Mouse (Mus musculus) cerebellum, postnatal 10 days (tissue): ENCODE data around the gene Iyd.
A peak's percentile ranks its signal among the peaks of the same experiment; 100 is the strongest.
"Not testable (repeated sequence)": the region's sequence is repeated elsewhere in the genome, so short reads cannot be mapped to it uniquely, and the experiment has no call there.

Source experiments
- DNase-seq, 2 experiments: peaks; one replicate each; pipeline ENCODE4 v3.0.0; 2021; ENCODE audit warnings: mixed read lengths in 2 of 2

Gene Iyd

GRCm38 (mm10) chr10:3540003-3540827, at the start of gene Iyd:
Gene Iyd, plus strand, starts transcription at chr10:3540240.
- DNase-seq = peak; percentile 36 to 39

GRCm38 (mm10) chr10:3496791-3497190, 43.2 kb upstream of the Iyd start:
- peak; percentile 54 to 64 for DNase-seq

- not testable (repeated sequence) for DNase-seq
Observed at GRCm38 (mm10) chr10:3500846-3501245, 39.2 kb upstream of the Iyd start.

GRCm38 (mm10) chr10:3507484-3508221, 32.4 kb upstream of the Iyd start:
- peak; percentile 94 for DNase-seq

GRCm38 (mm10) chr10:3508222-3508588, 31.8 kb upstream of the Iyd start:
- DNase-seq = no peak

DNA sequence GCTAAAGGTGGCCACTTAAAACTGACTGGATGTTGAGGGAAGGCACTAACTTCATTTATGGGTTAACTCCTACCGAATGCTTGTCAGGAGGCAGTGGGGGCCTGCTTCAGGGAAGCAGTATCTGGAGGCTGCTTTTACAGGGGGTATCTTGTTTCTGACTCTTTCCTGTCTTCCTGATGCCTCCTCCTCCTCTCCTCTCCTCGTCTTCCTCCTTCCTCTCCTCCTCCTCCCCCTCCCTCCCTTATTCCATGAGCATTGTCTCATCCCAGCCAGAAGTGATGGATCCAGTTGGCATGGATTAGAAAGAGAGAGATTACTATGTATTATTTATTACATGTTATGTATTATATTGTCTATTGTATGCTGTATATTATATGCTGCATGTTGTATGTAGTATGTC, 31.3 kb upstream of the Iyd start:
- no peak for DNase-seq

GRCm38 (mm10) chr10:3509663-3510277, 30.3 kb upstream of the Iyd start:
- DNase-seq = peak in 1 of 2 experiments; percentile 24

- no peak for DNase-seq
Observed at GRCm38 (mm10) chr10:3510486-3510885, 29.6 kb upstream of the Iyd start.

GRCm38 (mm10) chr10:3511401-3511800, 28.6 kb upstream of the Iyd start:
- DNase-seq = peak in 1 of 2 experiments; percentile 34

DNA sequence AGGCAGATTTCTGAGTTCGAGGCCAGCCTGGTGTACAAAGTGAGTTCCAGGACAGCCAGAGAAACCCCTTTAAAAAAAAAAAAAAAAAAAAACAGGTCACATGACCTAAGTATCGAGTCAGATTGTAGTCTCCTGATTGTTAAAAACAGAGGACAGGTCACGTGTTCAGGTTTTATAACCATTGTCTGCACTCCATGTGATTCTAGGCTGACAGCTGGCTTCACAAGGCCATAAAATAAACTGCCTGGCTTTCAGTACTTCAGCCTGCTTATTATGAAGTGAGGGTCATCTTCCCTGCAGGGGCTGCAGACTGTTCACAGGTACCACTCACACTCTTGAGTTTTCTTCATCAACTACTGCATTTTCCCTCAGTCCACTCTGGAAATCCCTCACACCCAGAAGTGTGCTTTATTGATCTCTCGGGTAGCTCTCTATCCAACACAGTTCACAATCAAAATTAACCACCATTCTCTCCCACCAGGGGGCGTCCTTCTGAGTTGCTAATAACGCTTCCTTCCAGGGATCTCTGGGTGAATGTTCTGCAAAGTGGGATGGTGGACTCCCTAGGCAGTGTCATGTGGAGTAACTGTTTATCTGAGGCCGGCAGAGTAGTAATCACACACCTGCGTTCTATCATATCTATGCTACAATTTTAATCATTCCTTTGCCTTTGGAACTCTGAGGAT, 27.3 kb upstream of the Iyd start:
- peak; percentile 55 to 71 for DNase-seq

DNA sequence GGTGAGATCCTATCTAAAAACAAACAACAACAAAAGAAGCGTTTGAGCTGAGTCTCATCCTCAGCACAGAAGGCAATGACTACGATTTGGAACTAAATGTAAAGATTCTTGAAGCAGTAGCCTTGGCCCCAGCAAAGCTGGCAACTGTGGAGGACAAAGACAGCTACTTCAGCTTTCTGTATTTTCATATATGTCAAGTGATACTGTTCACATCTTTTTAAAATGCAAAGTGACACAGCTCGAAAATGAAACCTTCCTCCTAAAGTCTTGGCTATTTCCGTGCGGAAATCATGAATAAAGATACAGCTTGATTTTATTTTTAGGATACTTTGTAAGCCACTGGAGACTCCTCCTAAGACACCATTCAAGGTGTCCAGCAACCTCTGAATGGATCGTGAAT, 26.1 kb upstream of the Iyd start:
- DNase-seq = no peak

DNA sequence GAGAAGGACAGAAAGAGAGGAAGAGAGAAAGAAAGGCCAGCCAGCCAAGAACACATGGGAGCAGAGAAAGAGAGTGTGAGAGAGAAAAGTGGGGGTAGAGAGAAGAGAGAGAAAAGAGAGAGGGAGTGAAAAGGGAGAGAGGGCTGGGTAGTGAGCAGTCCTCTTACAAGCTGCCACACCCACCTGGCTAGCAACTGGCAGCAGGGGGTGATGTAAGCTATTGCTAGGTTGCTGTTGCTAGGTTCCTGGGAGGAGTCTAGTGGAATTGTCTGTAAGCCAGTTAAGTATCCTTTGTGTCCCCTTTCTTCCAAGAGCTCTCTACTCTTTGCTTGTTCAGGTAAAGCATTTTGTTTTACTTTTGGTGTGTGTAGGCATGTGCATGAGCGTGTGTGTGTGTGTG, 25.4 kb upstream of the Iyd start:
- no peak for DNase-seq

- no peak for DNase-seq
Observed at GRCm38 (mm10) chr10:3516442-3516841, 23.6 kb upstream of the Iyd start.

DNA sequence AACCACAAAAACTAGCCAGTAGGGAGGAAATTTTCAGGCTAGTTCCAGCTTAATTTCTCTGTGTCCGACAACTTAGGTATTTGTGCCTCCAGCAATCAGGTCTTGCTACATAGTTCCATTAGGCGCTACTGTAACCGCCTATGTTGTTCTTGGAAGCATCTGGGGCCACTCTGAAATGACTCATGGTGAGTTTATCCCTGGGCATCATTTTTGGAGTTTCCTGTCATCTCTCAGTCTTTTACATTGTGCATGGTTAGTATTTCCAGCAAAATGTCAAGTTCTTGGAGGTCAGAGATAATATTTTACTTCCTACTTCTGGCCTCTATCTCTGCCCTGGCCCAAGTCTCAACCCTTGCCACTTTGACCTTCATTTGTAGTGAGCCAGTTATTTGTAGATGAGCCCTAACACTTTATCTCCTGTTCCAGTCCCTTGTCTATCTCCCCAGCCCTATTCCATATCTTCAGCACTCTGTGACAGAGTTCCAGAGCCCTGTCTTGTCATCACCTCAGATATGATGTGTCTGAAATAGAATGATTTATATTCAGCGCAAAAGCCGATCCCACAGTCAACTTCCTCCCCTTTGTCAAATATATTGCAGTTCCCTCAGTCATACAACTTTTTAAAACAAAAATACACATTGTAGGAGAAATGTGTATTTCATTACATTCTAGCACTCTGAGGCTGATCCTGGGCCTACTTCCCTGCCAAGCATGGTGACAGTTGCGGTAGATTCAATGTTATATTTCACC, 16.8 kb upstream of the Iyd start:
- no peak for DNase-seq

DNA sequence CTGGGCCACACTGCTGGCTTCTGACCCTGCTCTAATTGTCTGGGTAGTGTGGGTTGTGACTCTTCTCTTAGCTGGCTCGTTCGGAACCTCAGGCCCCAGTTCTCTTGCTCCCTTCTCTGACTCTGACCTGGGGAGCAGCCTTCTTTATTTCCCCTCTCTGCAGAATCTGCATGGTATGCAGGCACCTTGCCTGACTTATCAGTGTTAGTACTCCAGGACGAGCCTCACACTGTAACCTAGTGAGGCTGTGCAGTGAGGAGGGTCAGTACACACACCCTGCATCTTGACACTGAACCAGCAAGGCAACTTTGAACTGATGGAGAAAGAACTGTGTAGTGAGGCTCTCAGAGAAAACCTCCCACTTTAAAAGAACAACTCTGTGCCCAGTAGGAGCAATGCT, 15.5 kb upstream of the Iyd start:
- DNase-seq = no peak

- DNase-seq = peak; percentile 28 to 45
Observed at GRCm38 (mm10) chr10:3525420-3526019, 14.5 kb upstream of the Iyd start.

- peak; percentile 68 to 75 for DNase-seq
Observed at GRCm38 (mm10) chr10:3529807-3530206, 10.2 kb upstream of the Iyd start.

DNA sequence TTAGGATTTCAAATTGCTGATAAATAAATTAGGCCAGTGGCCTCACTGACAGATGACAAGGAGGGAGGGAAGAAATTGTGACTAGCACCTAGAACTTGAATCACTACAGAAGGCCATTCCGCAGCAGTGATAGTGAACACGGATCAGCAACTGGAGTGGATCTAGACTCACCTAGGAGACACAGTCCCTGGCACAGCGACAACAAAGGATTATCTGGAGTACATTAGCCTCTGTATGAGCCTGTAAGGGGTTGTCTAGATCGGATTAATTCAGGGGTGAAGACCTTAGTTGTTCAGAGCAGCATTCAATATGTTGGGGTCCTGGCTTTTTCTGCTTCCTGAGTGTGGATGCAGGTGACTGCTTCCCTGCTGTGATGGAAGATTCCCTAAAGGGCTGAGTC, 9.4 kb upstream of the Iyd start:
- peak; percentile 60 to 62 for DNase-seq

GRCm38 (mm10) chr10:3531375-3531774, 8.7 kb upstream of the Iyd start:
- DNase-seq = peak; percentile 95 to 96

GRCm38 (mm10) chr10:3534445-3534844, 5.6 kb upstream of the Iyd start:
- peak; percentile 69 to 81 for DNase-seq

DNA sequence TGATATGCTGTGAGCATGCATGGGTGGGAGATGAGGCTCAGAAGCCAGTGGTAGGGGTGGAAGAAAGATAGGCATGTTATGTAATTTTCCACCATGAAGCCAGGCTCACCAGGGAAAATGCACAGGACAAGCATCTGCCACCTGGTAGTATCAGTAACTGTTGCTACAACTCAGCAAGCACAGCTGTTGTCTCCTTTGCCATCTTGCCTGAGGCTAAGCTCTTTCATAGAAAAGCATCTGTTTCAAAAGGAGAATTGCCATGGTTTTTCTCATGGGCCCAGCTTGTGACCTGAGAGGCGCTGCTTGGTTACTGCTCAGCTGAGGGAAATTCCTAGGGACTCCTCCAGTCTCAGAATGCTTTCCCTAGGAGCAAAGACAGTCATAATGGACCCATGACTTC, 3.7 kb upstream of the Iyd start:
- DNase-seq = no peak

DNA sequence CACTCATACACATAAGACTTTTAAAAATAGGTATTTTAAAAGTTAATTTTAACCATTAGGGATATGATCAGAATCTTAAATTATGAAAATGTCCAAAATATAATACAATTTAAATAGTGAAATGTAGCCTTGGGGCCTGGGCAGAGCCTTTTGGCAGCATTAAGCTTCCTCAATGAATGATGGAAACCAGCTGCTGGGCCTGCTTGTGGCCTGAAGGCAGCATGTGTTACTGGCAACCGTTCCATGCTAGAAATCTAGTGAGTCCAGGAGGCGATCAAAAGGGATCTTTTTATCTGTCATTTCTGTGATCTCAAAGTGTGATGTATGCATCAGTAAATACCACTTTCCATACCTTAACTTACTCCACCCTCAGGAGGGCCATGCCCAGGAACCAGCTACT, 9.3 kb downstream of the Iyd start:
- DNase-seq = peak; percentile 51 to 58
